Mouse (Mus musculus) heart, adult 2 months (tissue): ENCODE measurements around the gene Agtpbp1.

Experiments
- CTCF ChIP-seq: fragments of 200-600 bp; IDR thresholded peaks from 2 replicates; pipeline ENCODE4 v1.8.1; 2022; ENCODE audit warnings: antibody characterized with exemption, mild to moderate bottlenecking, moderate library complexity
- EP300 ChIP-seq: fragments of 200-500 bp; IDR thresholded peaks from 2 replicates; pipeline ENCODE4 v1.6.1; 2011; ENCODE audit warnings: low read depth, low read length, control low read depth; ENCODE audit not compliant: insufficient read depth
- POLR2A ChIP-seq: fragments of 200-500 bp; IDR thresholded peaks from 2 replicates; pipeline ENCODE4 v1.6.1; 2011; ENCODE audit warnings: mild to moderate bottlenecking, low read depth, low read length, control low read depth; ENCODE audit not compliant: insufficient read depth

DNA sequence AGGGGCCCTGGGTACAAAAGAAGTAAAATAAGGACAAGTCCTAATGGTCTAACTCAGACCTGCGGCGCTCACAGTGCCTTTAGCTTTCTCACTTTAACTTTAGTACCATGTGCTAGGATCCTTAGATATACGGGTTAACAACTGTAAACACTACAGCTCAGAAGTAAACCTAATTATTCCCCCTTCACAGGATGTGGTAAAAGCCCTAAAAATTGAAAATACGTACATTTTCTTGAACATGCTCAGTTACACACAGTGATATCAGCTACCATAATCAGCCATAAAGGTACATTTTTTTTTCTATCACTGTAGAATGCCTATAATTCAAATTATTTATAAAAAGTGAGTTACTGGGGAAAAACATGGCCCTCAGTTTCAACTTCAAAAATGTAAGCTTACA is 67.0 kb downstream of the Agtpbp1 start:
- no peak for TF ChIP-seq CTCF
- TF ChIP-seq POLR2A: no peak
- no peak for TF ChIP-seq EP300
